Mouse (Mus musculus) neural tube, embryonic 11.5 days (tissue): ENCODE measurements around the gene Fam241a. TPM values are rescaled to one million over a fixed set of nuclear protein-coding genes. Genes with fewer than 3 reads are reported as not detected.

Experiments used
- ATAC-seq: fragments of 200-750 bp; cut with Nextera tagmentation; 2 replicates; pipeline ENCODE4 v1.8.0; 2017; ENCODE audit warnings: moderate number of reproducible peaks, mild to moderate bottlenecking, moderate TSS enrichment, moderate library complexity; ENCODE audit not compliant: insufficient read depth, low FRiP score, low TSS enrichment
- DNase-seq: peaks from one replicate; pipeline ENCODE4 v3.0.0-alpha.2; 2015; ENCODE audit warnings: low spot score
- H3K27ac ChIP-seq: fragments of 300-500 bp; sonication (generic); 2 replicates; pipeline ENCODE4 v1.5.1; 2014; ENCODE audit warnings: low read depth, mild to moderate bottlenecking, low read length
- H3K27me3 ChIP-seq: fragments of 300-500 bp; sonication (generic); 2 replicates; pipeline ENCODE4 v1.6.1; 2014; ENCODE audit warnings: mild to moderate bottlenecking, low read length, mixed read lengths; ENCODE audit not compliant: control insufficient read depth, insufficient read depth
- H3K36me3 ChIP-seq: fragments of 300-500 bp; sonication (generic); 2 replicates; pipeline ENCODE4 v1.6.1; 2014; ENCODE audit warnings: mild to moderate bottlenecking, low read length, moderate library complexity, mixed read lengths; ENCODE audit not compliant: control insufficient read depth, insufficient read depth
- H3K4me1 ChIP-seq: fragments of 300-500 bp; sonication (generic); 2 replicates; pipeline ENCODE4 v1.6.1; 2014; ENCODE audit warnings: low read length, mixed read lengths; ENCODE audit not compliant: control insufficient read depth, insufficient read depth
- H3K4me2 ChIP-seq: fragments of 300-500 bp; sonication (generic); 2 replicates; pipeline ENCODE4 v1.6.1; 2014; ENCODE audit warnings: low read depth, mild to moderate bottlenecking, moderate library complexity
- H3K4me3 ChIP-seq: fragments of 300-500 bp; sonication (generic); 2 replicates; pipeline ENCODE4 v1.5.1; 2014; ENCODE audit warnings: low read depth, low read length
- H3K9ac ChIP-seq: fragments of 300-500 bp; sonication (generic); 2 replicates; pipeline ENCODE4 v1.6.1; 2014; ENCODE audit warnings: mild to moderate bottlenecking, low read length
- H3K9me3 ChIP-seq: fragments of 300-500 bp; sonication (generic); 2 replicates; pipeline ENCODE4 v1.6.1; 2016; ENCODE audit warnings: low read length; ENCODE audit not compliant: control insufficient read depth
- WGBS: fragments of 180-500 bp; shearing (Covaris S2); extraction: QIAGEN DNeasy Blood & Tissue Kit; methylation state at CpG from one replicate; pipeline ENCODE4 v1.1.7; 2014; 5-methylcytosine and 5-hydroxymethylcytosine counted together
- polyA plus RNA-seq: library from polyadenylated mRNA; unstranded; fragments of >200 nt; fragmentation: Nextera tagmentation; extraction: Ambion mirVana; gene quantifications from 2 replicates; pipeline ENCODE4 v1.2.1, GENCODE M21; 2014

Fam241a gene
- 7.1 and 9.0 TPM in 2 replicates for polyA plus RNA-seq

DNA sequence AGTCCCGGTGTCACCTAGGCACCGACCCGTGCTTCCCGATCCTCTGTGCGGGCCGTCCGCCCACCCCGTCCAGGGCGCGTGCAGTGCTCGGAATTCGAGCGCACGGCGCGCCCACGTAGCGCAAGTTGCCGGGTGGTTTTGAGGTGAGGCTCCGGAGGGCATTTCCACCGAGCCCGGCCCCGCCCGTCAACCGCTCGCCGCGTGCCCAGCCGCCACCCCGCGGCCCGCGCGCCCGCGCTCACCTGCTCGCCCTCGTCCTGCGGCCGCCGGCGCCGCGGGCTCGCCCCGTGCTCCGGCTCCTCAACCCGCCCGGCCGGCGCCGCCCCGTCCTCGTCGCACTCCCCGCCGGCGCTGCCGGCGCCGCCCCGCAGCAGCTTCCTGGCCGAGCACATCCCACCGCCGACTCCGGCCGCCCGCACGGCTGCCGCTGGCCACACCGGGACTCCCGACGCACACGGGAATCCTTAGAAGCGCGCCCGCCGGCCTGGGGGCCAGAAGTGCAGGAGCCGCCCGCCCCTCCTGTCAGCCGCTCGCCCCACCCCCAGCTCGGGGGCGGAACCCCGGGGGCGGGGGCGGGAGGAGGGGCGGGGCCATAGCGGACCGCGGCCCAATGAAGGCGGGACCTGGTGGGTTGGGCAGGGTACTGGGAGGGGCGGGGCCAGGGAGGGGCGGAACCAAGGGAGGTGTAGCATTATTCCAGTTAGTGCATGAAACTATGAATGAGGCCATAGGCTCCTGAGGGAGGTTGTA is at the start of gene Fam241a:
Gene Fam241a (minus strand): TSS at position 533 of the 750 bp plus-strand sequence.
- ATAC-seq, result peak; percentile 94

DNA sequence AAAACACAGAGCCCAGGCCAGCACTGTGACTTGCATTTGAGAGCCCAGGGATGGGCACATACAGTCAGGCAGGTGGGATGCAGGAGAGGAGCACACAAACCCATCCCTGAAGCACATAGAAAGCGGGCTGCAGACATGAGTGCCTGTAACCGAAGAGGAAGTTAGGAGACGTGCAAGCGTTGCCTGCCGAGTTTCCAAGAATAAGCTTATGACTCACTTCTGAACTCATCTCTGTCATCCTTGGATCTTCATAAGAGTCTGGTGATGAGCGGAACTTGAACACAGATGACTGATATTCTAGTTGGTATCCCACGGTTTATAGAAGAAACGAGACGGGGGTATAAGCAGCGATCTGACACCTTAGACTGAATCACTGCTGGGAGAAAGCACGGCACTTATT is 36.3 kb upstream of the Fam241a start:
- Histone ChIP-seq H3K27ac (no peak overlapping the region), H3K27me3 (no peaks in the 10 kb centered on the region), H3K4me2 (no peak overlapping the region), H3K4me1 (no peaks in the 10 kb centered on the region), H3K9me3 (no peaks in the 10 kb centered on the region; the same call in 1 of the 2 replicates), H3K36me3 (no peaks in the 10 kb centered on the region), H3K9ac (no peak overlapping the region), H3K4me3 (no peak overlapping the region)
- ATAC-seq, result no peak
- DNase-seq, result no peak
- WGBS, result 95% methylated on average over 11 of the region's 11 CpGs

More for the DNA sequence above, at the start of gene Fam241a:
- DNase-seq, result peak; percentile 86
- Histone ChIP-seq H3K9me3 (no peaks in the 10 kb centered on the region), H3K4me2 (peak within 1 kb of the TSS; percentile 77), H3K4me3 (peak within 1 kb of the TSS; percentile 78), H3K27me3 (no peaks in the 10 kb centered on the region), H3K27ac (peak within 1 kb of the TSS; percentile 56; the same call in 1 of the 2 replicates), H3K36me3 (no peaks in the 10 kb centered on the region), H3K4me1 (no peaks in the 10 kb centered on the region), H3K9ac (peak within 1 kb of the TSS; percentile 71)
- under 1% methylated on average over 77 of the region's 94 CpGs for WGBS

DNA sequence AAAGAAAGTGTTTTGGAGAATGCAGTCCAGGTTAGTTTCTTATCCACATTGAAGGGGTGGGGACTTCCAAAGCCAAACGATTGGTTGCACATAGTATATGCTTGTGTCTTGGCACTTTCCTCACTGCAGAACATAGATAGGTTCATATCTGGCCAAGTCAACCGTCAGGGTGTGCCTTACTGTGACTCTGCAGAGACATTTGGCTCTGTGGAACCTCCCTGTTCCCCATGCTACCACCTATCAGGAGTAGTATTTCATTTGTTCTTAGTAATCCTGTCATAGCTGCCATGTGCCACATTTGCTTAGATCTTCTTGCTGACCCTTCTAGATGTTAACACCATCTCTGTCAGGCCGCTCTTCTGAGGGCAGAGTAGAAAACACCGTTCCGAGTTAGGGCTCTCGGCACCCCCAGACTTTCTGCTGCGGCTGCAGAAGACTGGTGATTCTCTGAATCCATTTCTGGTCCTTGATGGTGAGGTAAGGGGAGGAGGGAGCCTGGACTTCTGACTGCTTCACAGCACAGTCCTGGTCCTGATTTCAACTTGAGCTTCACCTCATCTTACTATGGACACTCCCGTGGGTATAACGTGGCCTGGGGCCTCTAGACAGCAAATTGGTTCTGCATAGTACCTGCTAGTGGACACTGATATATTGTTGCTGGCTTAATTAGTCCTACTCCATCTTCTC is 34.3 kb upstream of the Fam241a start:
- WGBS, result 81% methylated on average over 9 of the region's 9 CpGs
- H3K9ac ChIP-seq, result no peak overlapping the region

DNA sequence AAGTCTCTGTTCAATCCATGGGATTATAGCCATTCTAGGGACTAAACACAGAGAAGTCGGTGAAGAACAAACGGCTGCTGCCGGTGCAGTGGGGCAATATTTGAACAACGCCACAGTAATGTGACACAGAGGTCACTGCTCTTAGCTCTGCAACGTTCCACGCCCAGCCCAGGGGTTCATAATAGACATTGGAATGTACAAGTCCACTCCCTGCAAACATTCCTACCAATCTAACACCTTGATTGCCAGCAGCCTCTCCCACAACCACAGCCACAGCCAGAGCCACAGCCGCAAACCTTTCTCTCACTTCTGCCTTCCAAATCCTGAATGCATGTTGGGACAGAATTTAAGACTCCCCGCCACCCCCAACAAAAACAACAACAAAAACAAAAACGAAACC is 33.8 kb upstream of the Fam241a start:
- Histone ChIP-seq H3K27ac (no peak overlapping the region), H3K4me2 (no peak overlapping the region), H3K4me1 (no peaks in the 10 kb centered on the region), H3K4me3 (no peak overlapping the region), H3K36me3 (no peaks in the 10 kb centered on the region), H3K9me3 (no peaks in the 10 kb centered on the region), H3K27me3 (no peaks in the 10 kb centered on the region), H3K9ac (no peak overlapping the region)
- ATAC-seq (no peak), DNase-seq (no peak)
- WGBS, result 75% methylated on average over 9 of the region's 9 CpGs

More for the DNA sequence above, 34.3 kb upstream of the Fam241a start:
- Histone ChIP-seq H3K36me3 (no peaks in the 10 kb centered on the region), H3K9me3 (no peaks in the 10 kb centered on the region), H3K4me1 (no peaks in the 10 kb centered on the region), H3K27ac (no peak overlapping the region), H3K27me3 (no peaks in the 10 kb centered on the region), H3K4me2 (no peak overlapping the region), H3K4me3 (no peak overlapping the region)
- ATAC-seq (no peak), DNase-seq (no peak)

DNA sequence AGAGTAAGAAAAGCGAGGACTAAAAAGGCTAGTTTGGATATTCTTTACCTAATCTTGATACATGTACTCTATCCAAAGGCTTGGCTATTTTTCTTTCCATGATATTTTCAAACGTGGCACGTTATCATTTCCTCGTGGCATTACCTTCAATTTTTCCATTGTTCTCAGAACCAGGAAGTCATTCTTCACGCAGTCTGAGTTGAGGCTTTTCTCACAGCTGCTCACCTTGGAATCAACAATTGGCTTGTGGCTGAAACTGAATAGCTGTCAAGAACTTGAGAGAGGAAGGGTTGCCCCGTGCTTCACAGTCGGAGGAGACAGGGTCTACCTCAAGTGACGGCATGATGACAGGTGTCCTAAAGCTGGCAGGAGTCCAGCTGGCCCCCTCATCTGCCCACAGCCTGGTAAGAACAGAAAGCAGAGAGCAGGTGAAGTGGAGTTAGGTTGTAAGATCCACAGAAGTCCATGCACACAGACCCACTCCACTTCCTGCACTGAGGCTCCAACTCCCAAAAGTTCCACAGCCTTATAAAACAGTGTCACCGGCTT is 30.6 kb upstream of the Fam241a start:
- DNase-seq (no peak), ATAC-seq (no peak)
- WGBS, result 75% methylated on average over 9 of the region's 9 CpGs
- H3K4me1 ChIP-seq, result no peaks in the 10 kb centered on the region
- H3K9ac ChIP-seq, result no peak overlapping the region
- no peak overlapping the region for H3K4me3 ChIP-seq
- no peak overlapping the region for H3K27ac ChIP-seq
- H3K27me3 ChIP-seq, result no peaks in the 10 kb centered on the region
- no peaks in the 10 kb centered on the region for H3K36me3 ChIP-seq
- H3K4me2 ChIP-seq, result no peak overlapping the region
- no peaks in the 10 kb centered on the region for H3K9me3 ChIP-seq

DNA sequence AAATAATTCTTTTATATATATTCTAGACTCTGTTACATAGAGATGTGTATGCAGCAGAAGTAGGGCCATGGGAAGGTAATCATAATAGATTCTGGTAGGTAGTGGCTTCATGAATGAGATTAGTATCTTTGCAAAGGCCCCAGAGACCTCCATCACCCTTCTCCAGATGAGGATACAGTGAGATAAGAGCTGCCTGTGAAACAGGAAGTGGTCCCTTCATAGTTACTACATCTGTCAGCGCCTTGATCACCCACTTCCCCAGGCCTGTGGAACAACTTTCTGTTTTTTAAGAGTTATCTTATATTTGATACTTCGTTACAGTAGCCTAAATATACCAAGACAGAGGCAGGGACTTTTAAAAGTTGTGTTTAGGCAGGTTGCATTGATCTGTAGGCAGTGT is 28.3 kb upstream of the Fam241a start:
- Histone ChIP-seq H3K27me3 (no peaks in the 10 kb centered on the region), H3K9ac (no peak overlapping the region), H3K4me3 (no peak overlapping the region), H3K36me3 (no peaks in the 10 kb centered on the region), H3K4me2 (no peak overlapping the region), H3K27ac (no peak overlapping the region), H3K4me1 (no peaks in the 10 kb centered on the region), H3K9me3 (no peaks in the 10 kb centered on the region)
- no peak for DNase-seq
- WGBS, result 83% methylated on average over 2 of the region's 2 CpGs
- ATAC-seq, result no peak

DNA sequence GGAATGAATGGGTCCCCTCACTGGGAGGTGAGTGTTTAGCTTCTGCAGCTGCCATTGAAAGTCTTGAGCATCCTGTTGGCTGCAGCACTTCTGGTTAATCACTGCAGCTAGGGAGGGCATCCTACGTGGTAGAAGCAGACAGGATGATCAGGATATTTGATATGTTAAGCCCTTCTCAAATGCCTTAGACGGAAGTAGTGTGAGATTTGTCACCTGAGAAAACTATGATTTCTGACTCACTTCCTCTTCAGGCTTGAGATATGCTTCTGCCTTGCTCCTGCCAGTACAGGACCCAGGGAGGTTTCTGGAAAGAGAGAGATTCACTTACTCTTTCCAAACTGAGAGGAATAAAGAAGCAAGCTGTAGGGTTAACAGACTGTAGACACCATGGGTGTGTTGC is 27.1 kb upstream of the Fam241a start:
- 74% methylated on average over 2 of the region's 2 CpGs for WGBS

DNA sequence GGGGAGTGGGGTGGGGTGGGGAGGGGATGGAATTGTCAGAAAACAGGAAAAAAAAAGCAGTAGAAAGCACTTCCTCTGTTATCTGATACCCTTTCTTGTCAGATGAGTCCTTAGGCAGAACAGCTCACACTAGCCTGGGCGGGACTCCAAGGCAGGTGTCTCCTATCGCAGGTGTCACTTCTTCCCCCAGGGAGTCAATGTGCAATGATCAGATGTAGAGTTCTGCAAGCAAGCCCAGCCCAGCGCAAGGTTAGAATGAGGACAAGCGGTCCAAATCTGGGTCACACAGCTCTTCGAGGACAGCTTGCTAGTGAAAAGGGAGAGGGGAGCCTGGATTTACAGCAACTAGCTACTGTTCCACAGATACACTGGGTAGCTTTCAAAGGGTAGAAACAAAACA is 26.0 kb upstream of the Fam241a start:
- H3K4me2 ChIP-seq, result no peak overlapping the region
- H3K4me1 ChIP-seq, result no peaks in the 10 kb centered on the region
- 81% methylated on average over 5 of the region's 5 CpGs for WGBS
- H3K36me3 ChIP-seq, result no peaks in the 10 kb centered on the region
- no peak overlapping the region for H3K9ac ChIP-seq
- H3K27ac ChIP-seq, result no peak overlapping the region
- no peak for ATAC-seq
- H3K4me3 ChIP-seq, result no peak overlapping the region
- DNase-seq, result no peak
- no peaks in the 10 kb centered on the region for H3K9me3 ChIP-seq
- no peaks in the 10 kb centered on the region for H3K27me3 ChIP-seq

More for the DNA sequence above, 27.1 kb upstream of the Fam241a start:
- Histone ChIP-seq H3K4me3 (no peak overlapping the region), H3K9ac (no peak overlapping the region), H3K4me2 (no peak overlapping the region), H3K27ac (no peak overlapping the region), H3K4me1 (no peaks in the 10 kb centered on the region), H3K9me3 (no peaks in the 10 kb centered on the region), H3K36me3 (no peaks in the 10 kb centered on the region), H3K27me3 (no peaks in the 10 kb centered on the region)
- DNase-seq, result no peak
- no peak for ATAC-seq
